Mouse (Mus musculus) limb, embryonic 12.5 days (tissue): ENCODE measurements around the gene D430041D05Rik. TPM values are rescaled to one million over a fixed set of nuclear protein-coding genes. Genes with fewer than 3 reads are reported as not detected.

Experiments
- ATAC-seq: fragments of 200-750 bp; cut with Nextera tagmentation; 2 replicates; pipeline ENCODE4 v1.8.0; 2017; ENCODE audit warnings: low read depth, moderate TSS enrichment; ENCODE audit not compliant: insufficient number of reproducible peaks, insufficient read depth, low FRiP score, low TSS enrichment
- H3K27ac ChIP-seq: fragments of 300-500 bp; sonication (generic); 2 replicates; pipeline ENCODE4 v1.5.1; 2016; ENCODE audit warnings: mild to moderate bottlenecking, moderate library complexity
- H3K27me3 ChIP-seq: fragments of 300-500 bp; sonication (generic); 2 replicates; pipeline ENCODE4 v1.6.1; 2016; ENCODE audit warnings: mild to moderate bottlenecking, moderate library complexity
- H3K36me3 ChIP-seq: fragments of 300-500 bp; sonication (generic); 2 replicates; pipeline ENCODE4 v1.6.1; 2016; ENCODE audit warnings: mild to moderate bottlenecking, moderate library complexity
- H3K4me1 ChIP-seq: fragments of 300-500 bp; sonication (generic); replicated peaks from 2 replicates; pipeline ENCODE4 v1.6.1; 2016
- H3K4me2 ChIP-seq: fragments of 300-500 bp; sonication (generic); 2 replicates; pipeline ENCODE4 v1.6.1; 2016; ENCODE audit warnings: mild to moderate bottlenecking, moderate library complexity
- H3K4me3 ChIP-seq: fragments of 300-500 bp; sonication (generic); replicated peaks from 2 replicates; pipeline ENCODE4 v1.5.1; 2016; ENCODE audit warnings: mild to moderate bottlenecking
- H3K9ac ChIP-seq: fragments of 300-500 bp; sonication (generic); replicated peaks from 2 replicates; pipeline ENCODE4 v1.6.1; 2016; ENCODE audit warnings: mild to moderate bottlenecking, moderate library complexity
- H3K9me3 ChIP-seq: fragments of 300-500 bp; sonication (generic); 2 replicates; pipeline ENCODE4 v1.6.1; 2016; ENCODE audit warnings: mild to moderate bottlenecking, moderate library complexity
- WGBS: fragments of 180-500 bp; shearing (Covaris S2); methylation state at CpG from one replicate; pipeline ENCODE4 v1.1.7; 2016; 5-methylcytosine and 5-hydroxymethylcytosine counted together
- polyA plus RNA-seq: library from polyadenylated mRNA; unstranded; fragments of >200 nt; fragmentation: Nextera tagmentation; extraction: Ambion mirVana; gene quantifications from 2 replicates; pipeline ENCODE4 v1.2.1, GENCODE M21; 2016

D430041D05Rik gene
- polyA plus RNA-seq, 1 experiment from 2014 or later: 1.1 TPM

- no peaks in the 10 kb centered on the region for H3K9me3 ChIP-seq
- no peak overlapping the region for H3K4me3 ChIP-seq
Measured at GRCm38 (mm10) chr2:104150608-104151397, 260.0 kb downstream of the D430041D05Rik start.

GRCm38 (mm10) chr2:104147910-104148561 lies 262.8 kb downstream of the D430041D05Rik start:
- no peak overlapping the region for H3K4me2 ChIP-seq
- H3K36me3 ChIP-seq: no peaks in the 10 kb centered on the region
- no peak overlapping the region for H3K9ac ChIP-seq
- WGBS: 58% methylated on average over 4 of the region's 4 CpGs
- no peak for ATAC-seq
- no peak overlapping the region for H3K4me3 ChIP-seq
- no peaks in the 10 kb centered on the region for H3K9me3 ChIP-seq
- H3K27ac ChIP-seq: no peak overlapping the region
- H3K27me3 ChIP-seq: no peaks in the 10 kb centered on the region
- no peaks in the 10 kb centered on the region for H3K4me1 ChIP-seq

More at GRCm38 (mm10) chr2:104150608-104151397, 260.0 kb downstream of the D430041D05Rik start:
- no peak for ATAC-seq
- Histone ChIP-seq H3K27ac (no peak overlapping the region), H3K36me3 (no peaks in the 10 kb centered on the region), H3K4me1 (no peaks in the 10 kb centered on the region), H3K4me2 (no peak overlapping the region; the same call in 1 of the 2 replicates), H3K27me3 (no peaks in the 10 kb centered on the region), H3K9ac (no peak overlapping the region)
- 79% methylated on average over 6 of the region's 6 CpGs for WGBS

GRCm38 (mm10) chr2:104145983-104146382 lies 264.8 kb downstream of the D430041D05Rik start:
- 69% methylated on average over 1 of the region's 1 CpGs for WGBS
- H3K36me3 ChIP-seq: no peaks in the 10 kb centered on the region

GRCm38 (mm10) chr2:104144004-104144403 lies 266.8 kb downstream of the D430041D05Rik start:
- Histone ChIP-seq H3K27ac (no peak overlapping the region), H3K27me3 (no peaks in the 10 kb centered on the region), H3K9me3 (no peaks in the 10 kb centered on the region), H3K4me3 (no peak overlapping the region), H3K4me1 (no peaks in the 10 kb centered on the region), H3K4me2 (no peak overlapping the region), H3K9ac (no peak overlapping the region), H3K36me3 (no peaks in the 10 kb centered on the region)
- WGBS: 89% methylated on average over 12 of the region's 12 CpGs
- ATAC-seq: no peak

More at GRCm38 (mm10) chr2:104145983-104146382, 264.8 kb downstream of the D430041D05Rik start:
- Histone ChIP-seq H3K4me3 (no peak overlapping the region), H3K27me3 (no peaks in the 10 kb centered on the region), H3K4me2 (no peak overlapping the region), H3K27ac (no peak overlapping the region), H3K9ac (no peak overlapping the region), H3K9me3 (no peaks in the 10 kb centered on the region), H3K4me1 (no peaks in the 10 kb centered on the region)
- ATAC-seq: no peak

- H3K27me3 ChIP-seq: no peaks in the 10 kb centered on the region
- WGBS: 86% methylated on average over 8 of the region's 8 CpGs
Measured at GRCm38 (mm10) chr2:104142140-104142539, 268.7 kb downstream of the D430041D05Rik start.

GRCm38 (mm10) chr2:104135920-104136319 lies 274.9 kb downstream of the D430041D05Rik start:
- Histone ChIP-seq H3K9ac (no peak overlapping the region), H3K4me3 (no peak overlapping the region), H3K4me2 (no peak overlapping the region), H3K27me3 (peaks cover 7% of the 10 kb centered on the region; the same call in 1 of the 2 replicates), H3K36me3 (no peaks in the 10 kb centered on the region), H3K27ac (no peak overlapping the region), H3K4me1 (no peaks in the 10 kb centered on the region), H3K9me3 (no peaks in the 10 kb centered on the region)
- no peak for ATAC-seq
- 75% methylated on average over 2 of the region's 2 CpGs for WGBS

More at GRCm38 (mm10) chr2:104142140-104142539, 268.7 kb downstream of the D430041D05Rik start:
- Histone ChIP-seq H3K36me3 (no peaks in the 10 kb centered on the region), H3K27ac (no peak overlapping the region), H3K4me1 (no peaks in the 10 kb centered on the region), H3K9ac (no peak overlapping the region), H3K4me3 (no peak overlapping the region), H3K4me2 (no peak overlapping the region), H3K9me3 (no peaks in the 10 kb centered on the region)
- no peak for ATAC-seq

- no peaks in the 10 kb centered on the region for H3K4me1 ChIP-seq
- H3K27ac ChIP-seq: no peak overlapping the region
- ATAC-seq: 0 out of 2 replicates have a peak, but pooled peaks have one; percentile 26
- no peak overlapping the region for H3K4me2 ChIP-seq
- H3K36me3 ChIP-seq: no peaks in the 10 kb centered on the region
- H3K27me3 ChIP-seq: peaks cover 7% of the 10 kb centered on the region
- no peak overlapping the region for H3K9ac ChIP-seq
- H3K4me3 ChIP-seq: no peak overlapping the region
- no peaks in the 10 kb centered on the region for H3K9me3 ChIP-seq
- WGBS: 48% methylated on average over 8 of the region's 8 CpGs
Measured at GRCm38 (mm10) chr2:104134150-104135056, 276.4 kb downstream of the D430041D05Rik start.

GRCm38 (mm10) chr2:104133042-104133810 lies 277.6 kb downstream of the D430041D05Rik start:
- no peak overlapping the region for H3K4me3 ChIP-seq
- no peak for ATAC-seq
- 36% methylated on average over 12 of the region's 12 CpGs for WGBS
- H3K36me3 ChIP-seq: no peaks in the 10 kb centered on the region
- peaks cover 7% of the 10 kb centered on the region for H3K27me3 ChIP-seq
- H3K4me1 ChIP-seq: no peaks in the 10 kb centered on the region
- H3K9ac ChIP-seq: no peak overlapping the region
- no peaks in the 10 kb centered on the region for H3K9me3 ChIP-seq
- no peak overlapping the region for H3K27ac ChIP-seq
- no peak overlapping the region for H3K4me2 ChIP-seq

- Histone ChIP-seq H3K9ac (no peak overlapping the region), H3K4me3 (no peak overlapping the region), H3K36me3 (no peaks in the 10 kb centered on the region), H3K4me1 (no peaks in the 10 kb centered on the region), H3K27ac (no peak overlapping the region), H3K9me3 (no peaks in the 10 kb centered on the region), H3K4me2 (no peak overlapping the region), H3K27me3 (peaks cover 7% of the 10 kb centered on the region)
- WGBS: 78% methylated on average over 7 of the region's 7 CpGs
- ATAC-seq: no peak
Measured at GRCm38 (mm10) chr2:104132266-104132859, 278.4 kb downstream of the D430041D05Rik start.

- peaks cover 17% of the 10 kb centered on the region for H3K27me3 ChIP-seq
Measured at GRCm38 (mm10) chr2:104130969-104131368, 279.8 kb downstream of the D430041D05Rik start.

More at GRCm38 (mm10) chr2:104130969-104131368, 279.8 kb downstream of the D430041D05Rik start:
- Histone ChIP-seq H3K4me1 (no peaks in the 10 kb centered on the region), H3K9ac (no peak overlapping the region), H3K4me2 (no peak overlapping the region), H3K36me3 (no peaks in the 10 kb centered on the region), H3K4me3 (no peak overlapping the region), H3K27ac (no peak overlapping the region), H3K9me3 (no peaks in the 10 kb centered on the region)
- no peak for ATAC-seq
- WGBS: 58% methylated on average over 3 of the region's 3 CpGs
